Mouse (Mus musculus) right cerebral cortex, postnatal 25 days (tissue): Measurements from ENCODE around the gene Pid1.
A peak's percentile ranks its signal among the peaks of the same experiment; 100 is the strongest.

ENCODE experiments used
- DNase-seq: peaks from one replicate; pipeline ENCODE4 v3.0.0; 2022

Pid1 gene

DNA sequence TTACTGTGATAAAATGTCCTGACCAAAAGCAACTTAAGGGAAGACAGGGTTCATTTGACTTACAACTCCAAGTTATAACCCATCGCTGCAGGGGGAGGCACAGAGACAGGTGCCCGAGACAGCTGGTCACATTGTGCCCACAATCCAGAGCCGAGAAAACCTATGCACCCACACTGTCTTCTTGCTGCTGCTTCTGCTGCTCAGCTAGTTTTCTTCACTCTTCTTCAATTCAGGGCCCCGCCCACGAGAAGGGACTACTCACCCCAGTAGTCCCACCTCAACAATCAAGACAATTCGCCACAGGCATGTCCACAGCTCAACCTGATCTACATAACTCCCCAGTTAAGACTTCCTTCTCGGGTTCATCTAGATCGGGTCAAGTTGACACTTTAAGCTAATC, at the start of gene Pid1:
Pid1 (minus strand) TSS at position 214 of the 400 bp plus-strand sequence.
- DNase-seq = no peak

DNA sequence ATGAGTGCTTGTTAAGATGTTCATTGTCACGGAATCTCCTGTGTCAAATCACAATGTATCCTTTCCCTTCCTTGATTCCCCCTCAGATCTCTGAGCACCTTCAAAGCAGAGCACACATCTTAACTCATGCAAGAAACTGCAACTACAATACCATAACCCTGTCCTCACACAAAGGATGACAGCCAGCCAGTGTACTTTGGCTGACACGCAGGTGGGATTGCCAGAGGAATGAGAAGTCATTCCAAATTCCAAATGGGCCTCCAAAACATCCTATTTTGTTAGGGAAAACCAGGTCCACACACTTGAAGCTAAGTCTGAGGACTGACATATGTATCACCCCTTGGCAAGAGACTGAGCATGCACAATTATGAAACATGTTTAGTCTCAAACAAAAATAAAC, 45.5 kb upstream of the Pid1 start:
- DNase-seq = no peak

DNA sequence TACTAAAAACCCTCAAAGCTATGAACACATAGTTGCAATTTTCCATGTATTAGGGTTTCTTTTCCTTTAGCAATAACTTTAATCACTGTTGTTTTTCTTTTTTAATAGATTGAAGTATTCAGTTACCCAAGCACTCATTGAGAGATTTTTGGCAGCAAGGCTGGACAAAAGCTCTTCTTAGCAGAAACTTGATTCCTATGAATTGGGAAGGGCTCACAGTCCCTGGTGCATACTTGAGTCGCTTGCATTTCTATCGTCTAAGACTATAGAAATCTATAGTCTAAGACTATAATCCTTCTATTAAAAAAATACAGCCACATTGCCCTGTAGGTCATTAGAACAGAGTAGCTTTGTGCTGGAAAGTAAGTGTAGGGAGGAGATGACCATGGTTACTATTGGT, 44.9 kb upstream of the Pid1 start:
- DNase-seq = no peak

DNA sequence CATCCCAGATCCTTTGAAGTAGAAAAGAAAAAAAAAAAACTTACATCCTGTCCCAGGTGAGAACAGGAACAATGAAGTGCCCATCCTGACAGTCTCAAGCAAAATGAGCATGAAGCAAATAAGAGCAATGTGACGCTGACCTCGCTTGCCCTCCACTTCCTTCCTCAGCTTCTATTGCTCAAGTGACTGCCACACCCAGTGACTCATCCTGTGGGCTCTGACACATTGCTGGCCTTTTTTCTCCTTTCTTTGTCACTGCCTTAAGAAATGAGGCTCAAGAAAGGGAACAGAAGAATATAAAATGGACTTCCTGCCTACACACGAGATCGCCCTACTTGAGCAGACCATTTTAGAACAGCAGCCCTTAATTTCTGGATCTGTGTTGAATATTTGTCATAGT, 42.9 kb upstream of the Pid1 start:
- no peak for DNase-seq

DNA sequence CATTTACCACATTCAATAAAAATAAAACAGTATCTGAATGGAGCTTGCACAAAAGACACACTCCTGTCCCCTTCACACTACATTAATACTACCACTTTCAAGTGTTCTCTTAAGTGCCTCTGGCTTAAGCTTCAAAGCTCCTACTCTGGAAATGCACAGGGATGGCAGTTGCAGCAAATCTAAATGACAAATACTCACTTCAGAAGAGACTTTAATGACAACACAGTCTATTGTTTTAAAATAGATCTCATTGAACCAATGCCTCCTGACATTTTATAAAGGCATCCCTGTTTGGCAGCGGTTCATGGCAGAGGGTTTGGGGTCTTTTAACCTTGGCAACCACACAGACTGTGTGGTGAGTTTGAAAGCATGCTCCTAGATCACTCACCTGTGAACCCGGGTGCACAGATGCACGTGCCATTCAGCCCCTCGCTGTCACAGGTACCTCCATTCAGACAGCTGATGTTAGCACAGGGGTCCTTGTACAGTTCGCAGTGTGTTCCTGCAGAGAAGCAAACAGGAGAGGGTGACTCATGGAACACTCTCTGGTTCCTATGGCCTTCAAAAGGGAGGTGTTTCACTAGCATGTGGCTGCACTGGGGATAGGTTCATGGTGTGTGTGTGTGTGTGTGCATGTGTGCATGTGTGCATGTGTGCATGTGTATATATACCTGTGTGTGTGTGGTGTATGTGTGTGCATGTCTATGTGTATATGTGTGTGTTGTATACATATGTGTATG, 41.7 kb upstream of the Pid1 start:
- DNase-seq = no peak

DNA sequence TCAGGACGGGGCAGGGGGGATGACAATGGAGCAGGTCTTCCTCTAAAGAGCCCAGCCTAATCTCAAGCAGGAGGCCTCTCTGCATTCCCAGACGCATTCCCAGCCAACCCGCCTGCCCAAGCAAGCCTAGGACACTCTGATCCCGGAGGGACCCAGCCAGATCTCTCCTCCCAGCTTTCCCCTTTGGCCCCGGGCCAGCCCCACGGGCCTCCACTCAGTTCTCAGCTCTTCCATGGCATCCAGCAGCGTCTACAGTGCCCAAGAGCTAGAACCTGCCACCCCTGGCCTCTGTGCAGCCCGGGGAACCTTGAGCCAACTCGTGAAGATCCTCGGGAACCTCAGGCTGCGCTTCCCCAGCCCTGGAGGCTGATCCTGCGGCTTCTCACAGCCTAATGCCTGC, 40.9 kb upstream of the Pid1 start:
- no peak for DNase-seq

DNA sequence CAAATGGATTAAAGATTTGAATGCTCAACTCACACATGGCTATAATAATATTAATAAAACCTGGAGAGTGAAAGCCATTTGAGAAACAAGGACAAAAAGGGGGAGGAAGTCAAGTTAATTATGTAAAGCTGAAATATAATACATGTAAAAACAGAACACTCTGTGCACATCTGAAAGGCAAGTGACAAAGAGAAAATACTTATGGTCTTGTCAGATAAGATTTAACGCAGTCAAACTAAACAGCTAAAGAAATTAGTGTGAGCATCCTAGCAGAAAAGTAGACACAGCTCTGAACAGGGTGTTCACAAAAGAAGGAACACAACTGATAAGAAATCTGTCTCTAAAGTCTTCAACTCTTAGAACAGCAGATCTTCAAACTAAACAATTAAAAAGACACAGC, 38.2 kb upstream of the Pid1 start:
- DNase-seq = no peak

DNA sequence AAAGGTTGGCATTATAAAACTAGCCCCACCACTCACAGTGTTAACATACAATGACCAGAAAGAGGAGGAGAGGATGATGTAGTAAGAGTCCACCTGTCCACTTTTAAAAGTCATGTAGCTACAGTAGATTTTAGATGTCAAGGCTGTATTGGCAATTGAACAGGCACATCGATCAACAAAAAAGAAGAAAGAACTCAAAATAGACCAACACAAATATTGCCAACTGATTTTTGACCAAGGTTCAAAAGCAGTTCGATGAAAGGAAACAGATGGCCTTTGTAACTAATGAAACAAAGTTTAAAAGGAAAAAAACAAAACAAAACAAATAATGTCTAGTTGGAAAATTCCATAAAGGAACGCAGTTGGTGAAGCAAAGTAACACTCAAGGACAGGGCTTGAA, 35.7 kb upstream of the Pid1 start:
- DNase-seq = no peak

DNA sequence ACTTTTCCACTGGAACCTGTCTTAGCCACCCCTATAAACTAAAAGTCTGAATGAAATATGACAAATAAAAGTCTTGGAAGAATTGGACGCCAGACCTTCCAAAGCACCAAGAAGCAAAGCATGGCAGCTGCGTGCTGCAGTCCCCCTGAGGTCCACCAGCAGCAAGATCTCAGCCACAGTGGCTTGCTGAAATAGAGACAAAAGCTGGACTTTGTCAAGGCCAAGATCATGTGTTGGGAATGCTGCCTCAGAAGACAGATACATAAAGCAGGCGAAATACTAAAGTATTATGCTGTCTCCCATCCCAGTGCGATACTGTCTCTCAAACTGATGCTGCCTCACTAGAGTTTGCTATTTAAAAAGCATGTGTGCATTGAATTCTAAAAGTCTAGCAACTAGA, 35.1 kb upstream of the Pid1 start:
- DNase-seq = no peak

DNA sequence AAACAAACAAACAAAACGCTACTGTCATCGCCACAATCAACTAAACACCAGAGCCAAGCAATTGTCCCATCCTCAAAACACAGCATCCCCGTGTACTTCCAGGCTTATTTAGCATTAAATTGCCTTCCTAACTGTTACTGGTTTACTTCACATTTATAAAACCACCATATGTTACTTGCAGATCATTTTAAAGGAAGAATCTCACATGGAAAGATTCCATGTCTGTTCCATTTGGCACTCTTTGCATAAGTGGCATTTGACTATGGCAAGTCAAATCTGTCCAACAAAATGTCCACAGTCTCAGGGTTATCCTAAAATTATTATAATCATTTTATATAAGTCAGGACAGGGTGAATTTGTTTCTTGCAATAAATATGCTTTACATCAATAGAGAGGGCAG, 32.8 kb upstream of the Pid1 start:
- DNase-seq = no peak

DNA sequence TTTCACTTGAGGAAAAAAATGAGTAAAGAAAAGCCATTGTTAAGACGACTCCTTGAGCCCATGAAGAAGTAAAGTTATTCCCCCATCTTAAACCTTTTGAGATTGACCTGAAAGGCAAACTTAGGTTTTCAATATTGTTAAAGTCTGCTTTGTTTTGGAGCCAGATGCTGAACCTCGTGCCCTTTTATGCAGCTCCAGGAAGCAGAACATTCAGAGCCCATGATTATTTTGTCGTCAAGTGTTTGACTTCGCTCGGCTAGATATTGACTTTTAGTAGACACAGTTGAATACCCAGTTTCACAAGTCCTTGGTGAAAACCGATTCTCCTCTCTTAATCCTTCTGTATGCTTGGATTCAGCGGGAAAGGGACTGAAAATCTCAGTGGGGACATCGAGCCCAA, 31.9 kb upstream of the Pid1 start:
- no peak for DNase-seq

DNA sequence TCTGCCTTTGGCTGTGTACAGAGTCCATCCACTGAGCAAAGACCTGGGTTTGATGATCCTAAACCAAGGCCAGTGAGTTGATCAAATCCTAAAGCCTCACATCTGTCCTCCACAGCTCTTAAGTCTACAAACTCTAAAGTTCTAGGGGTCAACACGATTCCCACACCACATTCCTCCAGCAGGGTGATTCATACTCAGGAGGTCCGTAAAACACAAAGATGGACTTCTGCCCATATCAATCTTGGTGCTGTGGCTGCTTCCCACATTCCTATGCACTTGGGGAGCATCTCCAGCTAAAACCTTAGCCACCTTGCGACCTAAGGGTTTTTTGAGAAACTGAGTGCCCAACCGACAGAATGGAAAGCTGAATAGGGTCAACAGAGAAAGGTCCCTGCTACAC, 27.0 kb upstream of the Pid1 start:
- no peak for DNase-seq

DNA sequence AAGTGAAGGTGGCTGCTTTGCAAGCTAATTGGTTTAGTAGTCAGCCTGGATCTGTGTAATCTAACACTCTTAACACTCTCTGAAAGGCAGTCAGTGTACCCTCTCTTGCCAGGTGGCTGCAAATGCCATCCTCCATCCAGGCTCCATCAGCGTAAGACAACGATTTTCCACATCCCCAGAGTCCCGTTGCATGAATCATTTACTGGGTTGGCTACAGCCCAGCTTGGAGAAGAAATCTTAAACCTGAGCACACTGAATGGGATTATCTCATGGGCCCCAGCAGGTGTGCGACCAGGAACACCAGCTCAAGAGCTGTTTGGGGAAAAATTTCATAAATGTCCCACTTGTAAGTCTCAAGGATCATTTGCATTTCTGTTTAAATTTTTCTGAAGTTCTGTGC, 23.6 kb upstream of the Pid1 start:
- DNase-seq = peak; percentile 33

DNA sequence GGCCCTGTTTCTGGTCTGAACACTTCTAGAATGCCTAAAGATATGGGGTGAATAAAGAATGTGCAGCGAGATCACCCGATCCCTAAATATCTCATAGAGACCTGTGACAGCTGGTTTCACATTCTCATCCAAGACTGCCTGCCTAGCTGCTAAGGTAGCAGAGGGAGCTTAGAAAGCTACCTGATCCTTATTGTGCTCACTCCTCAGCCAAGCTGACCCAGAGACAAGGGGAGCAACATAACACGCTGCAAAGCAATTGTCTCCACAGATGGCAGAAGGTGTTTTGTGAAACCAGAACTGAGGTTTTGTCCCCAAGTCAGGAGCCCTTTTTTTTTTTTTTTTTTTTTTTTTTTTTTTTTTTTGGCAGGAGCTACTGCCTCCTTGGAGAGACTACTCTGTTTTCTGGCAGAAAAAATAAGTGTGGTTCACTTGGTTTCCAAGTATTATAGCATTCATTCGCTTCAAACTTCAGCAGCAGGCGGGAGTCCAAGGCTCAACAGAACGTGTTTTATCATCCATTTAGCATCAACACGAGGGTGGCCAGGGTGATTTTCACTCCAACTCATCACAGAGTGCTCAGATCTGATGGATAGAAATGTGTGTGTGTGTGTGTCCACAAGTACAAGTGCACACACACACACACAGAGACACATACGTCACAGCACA, 22.6 kb upstream of the Pid1 start:
- DNase-seq = peak; percentile 47

DNA sequence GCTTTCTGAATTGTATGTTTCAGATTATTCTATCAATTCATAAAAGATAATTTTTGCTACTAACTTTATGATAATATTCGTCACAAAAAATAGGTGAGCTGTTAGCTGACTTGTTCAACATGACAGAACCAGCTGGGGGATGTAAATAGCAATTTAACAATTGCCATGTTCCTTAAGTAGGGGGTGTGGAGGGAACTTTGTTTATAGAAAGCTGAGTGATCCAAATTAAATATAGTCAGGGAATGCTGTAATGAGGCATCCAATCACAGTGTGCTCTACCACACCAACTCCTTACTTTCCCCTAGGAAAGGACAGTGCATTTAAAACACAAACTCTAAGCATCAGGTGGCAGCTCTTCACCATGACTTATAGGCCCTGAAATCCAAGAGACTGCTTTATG, 18.7 kb upstream of the Pid1 start:
- no peak for DNase-seq

DNA sequence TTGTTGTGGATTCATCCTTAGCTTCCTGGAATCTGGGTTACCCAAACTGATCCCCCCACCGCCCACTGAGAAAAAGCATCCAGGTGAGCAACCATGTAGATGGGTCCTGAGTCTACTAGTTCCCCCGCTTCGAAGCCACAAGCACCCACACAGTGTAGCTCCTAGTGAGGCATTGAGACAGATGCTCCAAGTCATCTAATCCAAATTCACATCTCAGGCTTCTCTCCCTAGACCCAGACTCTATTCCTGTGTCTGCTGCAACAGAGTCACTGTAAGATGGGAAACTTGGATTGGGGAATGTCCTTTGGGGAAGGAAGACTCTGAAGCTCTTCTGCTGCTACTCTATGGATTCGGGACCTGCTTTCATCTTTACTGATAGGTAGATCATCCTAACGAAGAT, 18.1 kb upstream of the Pid1 start:
- no peak for DNase-seq

DNA sequence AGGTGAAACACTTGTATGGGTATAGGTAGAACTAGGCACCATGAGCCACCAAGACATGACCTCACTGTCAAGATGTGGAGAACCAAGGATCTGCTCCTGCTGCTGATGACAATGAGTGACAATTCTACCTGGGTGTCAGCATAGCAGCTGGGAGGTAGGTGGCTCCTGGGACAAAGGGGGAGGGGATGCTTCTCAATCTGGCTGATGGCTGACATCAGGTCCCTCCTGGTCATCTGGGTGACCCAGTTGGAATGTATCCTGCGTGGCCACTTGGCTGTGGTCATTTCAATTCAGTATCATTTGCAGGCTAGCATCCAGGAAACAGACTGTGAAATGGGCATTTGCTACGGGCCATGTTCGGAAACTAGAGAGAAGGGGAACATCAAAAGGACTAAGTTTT, 16.9 kb upstream of the Pid1 start:
- DNase-seq = no peak

DNA sequence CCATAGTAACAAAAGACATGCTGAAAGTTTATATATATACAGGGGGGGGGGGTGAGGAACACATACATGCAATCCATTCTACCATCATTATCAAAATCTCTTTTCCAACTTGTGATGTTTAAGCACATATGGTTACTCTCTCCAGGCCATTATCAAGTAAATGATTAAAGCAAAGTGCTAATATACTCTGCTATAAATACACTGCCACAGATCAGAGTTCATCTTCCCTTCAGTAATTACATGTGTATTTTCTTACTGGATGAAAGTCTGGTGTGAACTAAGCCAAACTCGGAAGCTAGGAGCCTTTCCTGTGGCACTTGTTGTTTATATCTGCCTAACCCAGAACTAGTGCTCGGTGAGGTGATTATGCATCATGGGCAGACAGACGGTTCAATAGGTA, 3.8 kb upstream of the Pid1 start:
- DNase-seq = no peak

DNA sequence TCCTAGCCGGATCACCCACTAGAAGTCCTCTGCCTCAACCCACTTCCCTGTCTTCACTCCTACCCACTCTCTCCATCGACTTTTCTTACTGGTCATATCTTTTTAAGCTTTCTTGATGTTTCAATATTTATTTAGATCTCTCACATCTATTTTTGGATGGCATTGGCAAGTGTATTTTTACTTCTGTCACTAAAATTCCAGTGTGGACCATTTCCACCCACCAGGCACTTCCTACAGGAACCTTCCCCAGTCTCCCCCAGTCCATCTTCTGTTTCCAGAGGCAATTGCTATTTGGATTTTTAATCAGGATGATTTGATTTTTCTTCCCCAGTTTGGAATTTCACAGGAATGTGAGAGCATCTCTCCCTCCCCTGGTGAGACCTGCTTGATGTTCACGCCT, 2.6 kb upstream of the Pid1 start:
- DNase-seq = no peak

DNA sequence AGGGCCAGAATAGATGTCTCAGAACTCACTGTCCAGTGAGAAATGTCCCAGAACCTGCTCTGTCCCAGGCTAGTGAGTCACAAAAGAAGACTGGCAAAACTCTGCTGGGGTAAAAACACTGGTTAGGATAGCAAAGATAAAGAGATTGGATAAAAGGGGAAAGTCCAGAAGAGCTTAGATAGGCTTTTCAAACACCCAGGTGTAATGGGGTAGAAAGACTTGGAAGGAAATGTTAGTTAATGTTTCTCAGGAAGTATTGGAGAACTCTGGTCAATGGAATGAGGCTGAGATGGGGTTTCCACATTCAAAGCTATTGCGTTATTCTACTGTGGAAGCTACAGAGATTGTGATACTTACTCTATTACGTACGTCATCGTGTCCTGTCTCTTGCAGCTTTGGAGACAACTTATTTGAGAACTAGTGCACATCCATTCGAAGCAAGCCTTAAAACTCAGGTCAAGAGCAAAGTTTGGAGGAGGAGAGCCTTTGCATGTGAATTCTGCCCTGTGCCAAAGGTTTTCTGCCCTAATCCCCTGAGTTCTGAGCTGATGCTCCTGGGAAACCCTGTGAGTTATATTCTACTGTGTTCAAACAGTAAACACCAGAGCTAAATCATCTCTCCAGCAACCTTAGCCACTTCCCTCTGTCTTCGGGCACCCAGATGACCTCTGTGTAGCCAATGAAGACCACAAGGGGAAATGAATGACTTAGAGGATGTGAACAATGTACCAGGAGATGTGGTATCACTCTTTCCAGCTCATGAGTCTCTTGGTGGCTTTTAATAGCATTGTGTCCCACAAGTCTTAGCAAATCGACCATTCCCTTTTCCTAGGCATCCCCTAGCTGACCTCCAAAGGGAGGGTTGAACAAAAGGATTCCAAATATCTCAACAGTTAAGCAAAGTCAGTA, 1.0 kb downstream of the Pid1 start:
- DNase-seq = no peak

DNA sequence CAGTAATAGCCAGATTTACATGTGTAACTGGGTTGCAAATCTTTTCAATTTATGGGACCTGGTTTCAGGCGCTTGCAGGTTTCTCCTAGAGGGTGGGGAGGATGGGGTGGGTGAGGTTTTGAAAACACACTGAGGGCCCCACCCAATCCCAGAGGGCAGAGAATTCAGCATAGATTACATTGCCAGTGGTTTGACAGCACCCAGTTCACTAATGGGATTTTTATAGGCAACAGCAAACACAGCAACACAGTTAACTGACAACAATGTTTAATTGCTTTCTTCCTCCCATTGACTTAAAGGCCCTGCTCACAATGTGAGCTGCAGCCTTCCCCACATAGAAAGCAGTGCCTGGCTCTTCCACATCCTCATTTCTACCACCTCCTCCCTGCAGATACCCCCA, 1.8 kb downstream of the Pid1 start:
- DNase-seq = no peak

DNA sequence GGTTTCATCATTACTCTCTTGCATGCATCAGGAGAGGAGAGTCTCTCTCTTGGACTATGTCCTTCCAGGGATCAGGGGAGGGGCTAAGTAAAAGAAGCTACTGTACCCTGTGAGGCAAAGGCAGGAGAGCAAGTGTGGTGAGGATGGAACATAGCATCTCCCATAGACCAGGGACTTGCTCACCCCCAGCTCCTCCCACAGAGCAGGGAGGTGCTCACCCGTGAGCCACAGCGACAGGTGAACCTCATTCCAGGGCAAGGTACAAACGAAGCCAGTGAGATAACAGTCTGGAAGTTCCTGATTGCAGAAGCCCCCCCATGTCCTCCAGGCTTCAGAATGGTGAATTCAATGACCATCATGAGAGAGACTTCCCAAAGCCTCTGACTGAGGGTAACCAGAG, 2.6 kb downstream of the Pid1 start:
- DNase-seq = no peak

DNA sequence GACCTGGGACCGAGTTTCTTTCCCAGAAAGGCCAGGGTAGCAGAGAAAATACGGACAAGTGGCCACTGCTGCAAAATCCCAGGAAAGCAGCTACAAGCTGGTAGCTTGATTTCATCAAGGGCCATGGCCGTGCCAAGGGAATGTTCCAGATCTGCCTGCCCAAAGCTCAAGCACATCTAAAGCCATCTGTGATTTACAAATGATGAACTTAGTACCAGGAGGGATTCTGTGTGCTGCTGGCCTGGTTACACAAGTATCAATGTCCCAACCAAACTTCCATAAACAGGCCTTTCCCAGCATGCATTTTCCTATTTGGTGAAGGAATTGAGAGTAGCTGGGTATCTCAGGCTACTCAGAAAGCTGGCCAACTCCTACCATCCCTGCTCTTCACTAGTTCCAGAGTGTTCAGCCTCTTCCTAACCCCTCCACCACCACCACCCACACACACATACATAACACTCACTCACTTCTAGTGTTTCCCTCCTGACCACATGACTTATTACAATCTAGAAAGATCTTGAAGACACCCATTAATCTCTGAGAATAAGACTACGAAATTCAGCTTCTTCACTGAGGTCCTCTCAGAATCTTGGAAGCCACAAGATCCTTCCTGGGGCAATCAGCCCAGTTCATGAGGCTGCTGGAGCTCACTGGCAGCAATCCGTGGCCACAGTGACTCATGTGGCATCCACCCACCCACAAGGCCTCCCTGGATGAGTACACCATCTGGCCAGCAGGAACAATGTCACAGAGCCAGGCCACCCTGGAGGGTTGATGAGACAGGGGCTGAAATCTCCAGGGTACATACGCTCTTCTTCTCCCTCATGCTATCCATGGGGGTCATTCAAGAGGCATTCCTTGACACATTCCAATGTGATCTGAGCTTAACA, 4.1 kb downstream of the Pid1 start:
- DNase-seq = no peak
